In genomic region chr10:117456427-117456826, GRCm38 (mm10) we compare ENCODE assay signal across 17 mouse cellular contexts.
DNase-seq lines count a peak whose midpoint lies in the region; ATAC-seq and TF ChIP-seq lines count a peak whose summit lies in the region.
"Had no signal": no experiment of that assay in that cellular context is flagged by ENCODE, and none has a peak within 500 bp of the region (broad histone marks: within the 10 kb centered on the region; RNA-seq: fewer than 3 reads in every experiment).

No protein-coding gene starts in this region.

- H3K9ac ChIP-seq in kidney, embryonic 16.5 days (replicated peaks; ENCODE audit: low read length): no peak overlapping the region
- no peak overlapping the region for H3K9ac ChIP-seq in intestine, embryonic 14.5 days (ENCODE audit: low read length)
- peak overlapping the region; percentile 9; the same call in 1 of the 2 replicates for H3K9ac ChIP-seq in liver, adult 2 months (ENCODE audit: low read depth, low read length)
- H3K9ac ChIP-seq: forebrain, embryonic 12.5 days; neural tube, embryonic 15.5 days had no signal

- ATAC-seq in kidney, embryonic 16.5 days (ENCODE audit: low FRiP score, low TSS enrichment): no peak
- ATAC-seq in intestine, embryonic 14.5 days (replicated peaks; ENCODE audit: low FRiP score, low TSS enrichment, low read depth): no peak

- no peak overlapping the region for H3K4me2 ChIP-seq in kidney, embryonic 16.5 days (replicated peaks; ENCODE audit: low read depth, low read length)
- H3K4me2 ChIP-seq in intestine, embryonic 14.5 days (ENCODE audit: low read length): no peak overlapping the region
- H3K4me2 ChIP-seq: forebrain, embryonic 12.5 days; neural tube, embryonic 15.5 days had no signal

- H3K36me3 ChIP-seq in kidney, embryonic 16.5 days (ENCODE audit: insufficient read depth, low read length): no peaks in the 10 kb centered on the region
- no peaks in the 10 kb centered on the region for H3K36me3 ChIP-seq in intestine, embryonic 14.5 days (ENCODE audit: control insufficient read depth, insufficient read depth, low read length)
- no peaks in the 10 kb centered on the region for H3K36me3 ChIP-seq in liver, adult 2 months (ENCODE audit: control insufficient read depth, insufficient read depth, low read length)
- H3K36me3 ChIP-seq in small intestine, adult 2 months (ENCODE audit: control insufficient read depth, insufficient read depth, low read length): no peaks in the 10 kb centered on the region
- H3K36me3 ChIP-seq: forebrain, embryonic 12.5 days; neural tube, embryonic 15.5 days had no signal

- H3K27me3 ChIP-seq in kidney, embryonic 16.5 days (ENCODE audit: insufficient read depth, low read length): no peaks in the 10 kb centered on the region
- no peaks in the 10 kb centered on the region for H3K27me3 ChIP-seq in intestine, embryonic 14.5 days (replicated peaks; ENCODE audit: control insufficient read depth, insufficient read depth, low read length)
- no peaks in the 10 kb centered on the region for H3K27me3 ChIP-seq in liver, adult 2 months (ENCODE audit: control insufficient read depth, insufficient read depth, low read length)
- H3K27me3 ChIP-seq in small intestine, adult 2 months (ENCODE audit: control insufficient read depth, insufficient read depth, low read length): no peaks in the 10 kb centered on the region
- H3K27me3 ChIP-seq: neural tube, embryonic 15.5 days had no signal

- TF ChIP-seq CTCF in liver, adult 2 months (IDR thresholded peaks at IDR 0.05; ENCODE audit: low read depth, low read length): no peak
- no peak for TF ChIP-seq CTCF in small intestine, adult 2 months (IDR thresholded peaks at IDR 0.05; ENCODE audit: extremely low read depth, insufficient read length, insufficient replicate concordance, low read depth, low read length)

- WGBS in kidney, embryonic 16.5 days: 50% methylated on average over 8 of the region's 8 CpGs
- 47% methylated on average over 8 of the region's 8 CpGs for WGBS in intestine, embryonic 14.5 days
- WGBS in liver, adult 2 months: 20% methylated on average over 8 of the region's 8 CpGs
- 30% methylated on average over 8 of the region's 8 CpGs for WGBS in small intestine, adult 2 months

- peak overlapping the region; percentile 55; the same call in 1 of the 2 replicates for H3K27ac ChIP-seq in kidney, embryonic 16.5 days (ENCODE audit: low read length)
- peak overlapping the region; percentile 74 for H3K27ac ChIP-seq in intestine, embryonic 14.5 days (ENCODE audit: low read depth)
- H3K27ac ChIP-seq in liver, adult 2 months (replicated peaks; ENCODE audit: insufficient read depth, low read depth, low read length): peak overlapping the region; percentile 95
- peak overlapping the region; percentile 83 for H3K27ac ChIP-seq in small intestine, adult 2 months (ENCODE audit: insufficient read depth, low read depth, low read length)
- H3K27ac ChIP-seq: forebrain, embryonic 12.5 days; neural tube, embryonic 15.5 days had no signal

- peaks cover 23% of the 10 kb centered on the region for H3K4me1 ChIP-seq in kidney, embryonic 16.5 days (ENCODE audit: insufficient read depth, low read length)
- peaks cover 4% of the 10 kb centered on the region; the same call in 1 of the 2 replicates for H3K4me1 ChIP-seq in intestine, embryonic 14.5 days (replicated peaks; ENCODE audit: control insufficient read depth, insufficient read depth, low read length)
- peaks cover 14% of the 10 kb centered on the region for H3K4me1 ChIP-seq in liver, adult 2 months (ENCODE audit: control insufficient read depth, insufficient read depth, low read length)
- H3K4me1 ChIP-seq in small intestine, adult 2 months (ENCODE audit: control insufficient read depth, insufficient read depth, insufficient read length, low read length): peaks cover 29% of the 10 kb centered on the region; the same call in 1 of the 2 replicates

- no peak overlapping the region for H3K4me3 ChIP-seq in kidney, embryonic 16.5 days (ENCODE audit: low read length)
- no peak overlapping the region for H3K4me3 ChIP-seq in intestine, embryonic 14.5 days (ENCODE audit: low read depth, low read length)
- H3K4me3 ChIP-seq in liver, adult 2 months (ENCODE audit: insufficient read depth, low read depth, low read length): no peak overlapping the region
- H3K4me3 ChIP-seq in small intestine, adult 2 months (ENCODE audit: low read depth, low read length): no peak overlapping the region
- H3K4me3 ChIP-seq: forebrain, embryonic 12.5 days; myocyte; neural tube, embryonic 15.5 days had no signal

- H3K9me3 ChIP-seq in kidney, embryonic 16.5 days (ENCODE audit: low read length): no peaks in the 10 kb centered on the region
- no peaks in the 10 kb centered on the region for H3K9me3 ChIP-seq in intestine, embryonic 14.5 days (ENCODE audit: control insufficient read depth, low read length)
- H3K9me3 ChIP-seq: forebrain, embryonic 12.5 days; neural tube, embryonic 15.5 days had no signal

- TF ChIP-seq POLR2A in liver, adult 2 months (IDR thresholded peaks at IDR 0.05; ENCODE audit: extremely low read depth, insufficient read depth, low read length): no peak
- no peak for TF ChIP-seq POLR2A in small intestine, adult 2 months (IDR thresholded peaks at IDR 0.05; ENCODE audit: low read depth, low read length)

- no peak for DNase-seq in kidney, postnatal 14 days
- no peak for DNase-seq in intestine, embryonic 14.5 days (ENCODE audit: low spot score)
- DNase-seq in liver, adult 2 months (ENCODE audit: extremely low read depth, low read depth, low spot score): peak; percentile 96
- DNase-seq in layer of hippocampus, adult 8-10 months (ENCODE audit: low spot score in 2 of 2): no peak
- no peak for DNase-seq in spleen, postnatal 10 days (ENCODE audit: low spot score in 2 of 2)
- no peak for DNase-seq in cerebellum, postnatal 4 days (ENCODE audit: low spot score in 2 of 2)
- DNase-seq: adrenal gland, adult 2 months; cerebellum, postnatal 10 days; embryo, embryonic 11 days; gastrocnemius, postnatal 25 days; midbrain, embryonic 14.5 days; thymus, postnatal 4 days had no signal

- no peaks in the 10 kb centered on the region for H3K79me2 ChIP-seq in liver, adult 2 months (ENCODE audit: control insufficient read depth, insufficient read depth, low read length)
